Mouse (Mus musculus) ovary, adult 18-20 months (tissue): Measurements from ENCODE around the gene Zfp69.

ENCODE experiments used
- DNase-seq: peaks from one replicate; pipeline ENCODE4 v3.0.0; 2022; ENCODE audit warnings: low spot score, mixed read lengths

Gene Zfp69

DNA sequence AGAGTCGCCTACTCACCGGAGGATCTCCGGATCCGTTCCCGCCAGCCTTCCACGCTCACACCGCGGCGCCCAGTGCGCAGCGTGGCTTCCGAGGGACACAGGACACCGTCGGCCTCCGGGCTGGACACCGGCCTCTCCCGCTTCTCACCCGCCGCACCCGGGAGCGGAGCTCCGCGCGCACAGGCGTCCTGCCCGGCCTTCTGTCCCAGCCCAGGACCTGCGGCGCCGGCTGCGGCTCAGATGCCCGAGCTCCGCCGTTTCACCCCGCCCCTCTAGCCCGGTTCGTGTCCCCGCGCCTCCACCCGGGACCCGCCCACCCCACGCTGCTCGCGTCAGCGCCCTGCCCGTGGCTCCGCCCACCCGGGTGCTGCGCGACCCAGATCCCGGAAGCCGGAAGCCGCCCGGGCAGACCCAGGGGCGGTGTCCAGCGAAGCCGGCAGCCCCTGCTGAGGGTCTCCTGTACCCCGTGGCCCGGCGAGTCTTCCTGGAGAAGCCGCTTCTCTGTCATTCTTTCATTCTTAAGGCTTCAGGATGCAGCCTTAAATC lies at the start of gene Zfp69:
Gene Zfp69, minus strand, starts transcription at position 272 of the 546 bp plus-strand sequence.
- peak; percentile 87 for DNase-seq

DNA sequence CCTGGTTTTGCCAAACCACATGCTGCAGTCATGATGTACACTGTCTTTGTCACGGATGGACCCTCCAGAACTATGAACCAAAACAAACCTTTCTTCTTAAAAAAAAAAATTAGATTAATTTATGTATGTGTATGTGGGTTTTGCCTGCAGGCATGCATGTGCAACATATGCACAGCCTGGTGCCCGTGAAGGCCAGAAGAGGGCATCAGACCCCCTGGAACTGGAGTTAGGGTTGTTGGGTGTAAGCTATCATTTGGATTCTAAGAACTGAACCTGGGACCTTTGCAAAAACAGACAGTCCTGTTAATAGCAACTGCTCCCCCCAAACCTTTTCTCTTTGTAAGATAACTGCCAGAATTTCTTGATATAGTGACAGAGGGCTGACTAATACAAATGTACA lies 49.5 kb upstream of the Zfp69 start:
- DNase-seq = no peak

- no peak for DNase-seq
Observed at GRCm38 (mm10) chr4:120995911-120996310, 44.4 kb upstream of the Zfp69 start.

DNA sequence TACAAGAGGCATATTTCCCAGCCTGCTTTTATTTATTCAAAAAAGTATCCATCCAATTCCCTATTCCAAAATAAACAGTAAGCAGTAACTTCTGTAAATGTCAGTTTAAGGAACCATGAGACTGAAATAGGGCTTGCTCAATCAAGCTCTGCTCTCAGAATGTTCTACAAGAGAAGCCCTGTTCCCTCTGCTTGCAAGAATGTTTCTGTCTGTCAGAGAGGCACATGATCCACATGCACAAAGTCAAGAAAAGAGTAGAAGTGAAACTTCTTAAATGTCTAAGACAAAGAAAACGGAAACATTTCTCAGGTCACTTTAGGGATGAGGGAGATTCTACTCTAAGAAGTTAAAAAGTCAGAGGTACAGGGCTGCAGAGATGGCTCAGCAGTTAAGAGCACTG lies 41.5 kb upstream of the Zfp69 start:
- DNase-seq = no peak

GRCm38 (mm10) chr4:120992284-120992683 lies 40.8 kb upstream of the Zfp69 start:
- DNase-seq = no peak

DNA sequence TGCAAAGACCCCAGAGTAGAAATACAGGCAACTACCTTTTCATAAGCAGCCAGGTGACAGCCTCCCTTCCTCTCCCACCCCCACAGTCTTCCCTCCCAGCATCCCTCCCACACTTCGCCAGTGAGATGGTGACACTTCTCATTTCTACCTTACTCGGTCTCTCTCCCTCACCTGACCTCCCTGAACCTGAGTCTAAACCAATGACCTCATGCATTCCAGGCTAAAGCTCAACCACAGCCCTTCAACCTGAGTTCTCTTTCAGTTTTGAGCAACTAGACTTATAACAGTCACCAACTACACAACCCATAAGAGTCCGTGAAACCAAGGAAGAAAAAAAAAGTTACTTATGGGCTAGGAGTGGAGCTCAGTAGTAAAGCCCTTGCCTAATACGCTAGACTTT lies 35.8 kb upstream of the Zfp69 start:
- DNase-seq = no peak

- DNase-seq = no peak
Observed at GRCm38 (mm10) chr4:120986446-120986845, 34.9 kb upstream of the Zfp69 start.

GRCm38 (mm10) chr4:120978221-120978620 lies 26.7 kb upstream of the Zfp69 start:
- DNase-seq = no peak

- DNase-seq = no peak
Observed at GRCm38 (mm10) chr4:120975428-120975734, 23.9 kb upstream of the Zfp69 start.

DNA sequence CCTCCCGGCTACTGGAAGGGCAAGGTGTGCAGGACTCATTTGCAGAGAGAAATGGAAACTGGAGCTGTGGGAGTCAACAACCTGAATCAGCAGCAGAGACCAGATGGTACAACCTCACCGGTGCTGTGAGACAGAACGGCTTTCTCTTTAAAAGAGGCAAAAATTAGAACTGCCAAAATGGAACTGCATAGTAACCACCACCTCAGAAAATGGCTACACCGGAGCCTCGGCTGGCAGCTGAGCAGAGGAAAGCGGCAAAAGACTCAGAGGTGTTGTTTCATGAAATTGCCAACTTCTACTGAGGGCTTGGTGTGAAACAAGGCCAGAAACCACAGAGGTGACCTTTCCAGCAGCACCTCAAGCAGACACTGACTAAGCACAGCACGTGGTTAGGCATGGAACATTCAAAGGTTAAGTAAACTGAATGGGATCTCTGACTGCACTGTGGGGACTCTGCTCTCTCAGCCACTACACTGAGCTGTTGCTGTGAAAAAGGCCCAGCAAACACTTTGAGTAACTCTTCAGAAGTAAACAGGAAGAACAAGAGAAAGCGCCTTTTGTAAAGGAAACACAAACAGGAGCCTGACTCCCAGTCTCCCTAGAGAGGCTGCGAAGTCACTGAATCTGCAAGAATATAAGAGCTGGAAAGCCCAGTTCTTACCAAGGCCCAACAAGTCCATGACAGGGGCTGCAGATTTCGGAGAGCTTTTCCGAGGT lies 23.4 kb upstream of the Zfp69 start:
- no peak for DNase-seq

- no peak for DNase-seq
Observed at GRCm38 (mm10) chr4:120971842-120972241, 20.3 kb upstream of the Zfp69 start.

GRCm38 (mm10) chr4:120969382-120970146 lies 18.1 kb upstream of the Zfp69 start:
- DNase-seq = no peak

- no peak for DNase-seq
Observed at GRCm38 (mm10) chr4:120968486-120968885, 17.0 kb upstream of the Zfp69 start.

- DNase-seq = no peak
Observed at GRCm38 (mm10) chr4:120955586-120955985, 4.1 kb upstream of the Zfp69 start.

DNA sequence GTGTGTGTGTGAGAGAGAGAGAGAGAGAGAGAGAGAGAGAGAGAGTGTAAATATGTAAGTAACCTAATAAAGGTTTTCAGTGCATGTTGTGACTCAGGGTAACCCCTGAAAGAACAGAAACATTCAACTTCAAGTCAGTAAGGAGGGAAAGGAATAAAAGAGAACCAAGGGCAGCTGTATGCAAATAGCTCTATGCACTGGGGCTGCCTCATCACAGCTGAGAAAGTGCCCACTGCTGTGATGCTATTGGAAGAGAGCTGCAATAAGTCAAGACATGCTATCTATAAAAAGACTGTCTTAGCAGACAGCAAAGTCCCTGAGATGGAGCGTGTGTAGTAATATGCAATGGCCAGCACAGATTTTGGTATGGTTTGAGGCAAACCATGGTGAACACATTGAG lies 2.2 kb upstream of the Zfp69 start:
- no peak for DNase-seq

GRCm38 (mm10) chr4:120953038-120953437 lies 1.5 kb upstream of the Zfp69 start:
- no peak for DNase-seq

- DNase-seq = no peak
Observed at GRCm38 (mm10) chr4:120952163-120952562, 664 bp upstream of the Zfp69 start.

- no peak for DNase-seq
Observed at GRCm38 (mm10) chr4:120950763-120951427, 604 bp downstream of the Zfp69 start.

GRCm38 (mm10) chr4:120948938-120949337 lies 2.6 kb downstream of the Zfp69 start:
- no peak for DNase-seq

GRCm38 (mm10) chr4:120935006-120935405 lies 16.5 kb downstream of the Zfp69 start:
- DNase-seq = no peak

GRCm38 (mm10) chr4:120930736-120931135 lies 20.8 kb downstream of the Zfp69 start:
- DNase-seq = no peak

DNA sequence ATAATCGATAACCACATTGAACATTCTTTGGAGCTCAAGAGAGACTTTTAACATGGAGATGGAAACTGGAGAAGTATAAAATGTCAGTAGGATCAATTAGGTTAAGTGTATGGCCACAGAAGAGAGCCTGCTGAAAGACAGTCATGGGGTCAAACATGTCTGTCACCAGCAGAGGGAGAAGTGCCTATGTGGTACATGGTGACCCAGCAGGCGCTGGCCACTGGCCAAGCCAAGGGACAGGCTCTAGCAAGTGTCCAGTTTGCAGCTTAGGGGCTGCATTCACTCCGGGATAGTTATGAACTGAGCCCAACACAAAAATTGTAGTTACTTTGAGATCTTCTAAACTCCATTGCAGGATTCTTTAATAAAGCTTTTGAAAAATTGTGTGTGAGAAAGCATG lies 22.8 kb downstream of the Zfp69 start:
- DNase-seq = no peak

DNA sequence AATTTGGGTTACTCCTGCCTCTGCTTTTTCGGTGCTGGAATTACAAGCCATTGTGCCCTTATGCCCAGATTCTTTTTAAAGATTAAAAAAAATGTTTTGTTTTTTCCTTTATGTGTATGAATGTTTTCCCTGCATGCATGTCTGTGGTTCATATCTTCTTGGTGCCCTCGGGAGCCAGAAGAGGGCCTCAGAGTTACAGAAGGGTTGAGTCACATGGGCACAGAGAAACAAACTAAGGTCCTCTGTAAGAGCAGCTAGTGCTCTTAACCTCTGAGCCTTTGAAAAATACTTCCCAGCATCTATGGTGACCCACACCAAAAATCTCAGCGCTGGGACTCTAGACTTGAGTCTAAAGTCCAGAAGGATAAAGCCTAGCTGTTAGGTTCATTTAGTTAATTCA lies 26.1 kb downstream of the Zfp69 start:
- DNase-seq = peak; percentile 20
